Mouse (Mus musculus) ovary, postnatal 10 days (tissue): ENCODE data around the gene Ptprd.
"Not testable (repeated sequence)": the region's sequence is repeated elsewhere in the genome, so short reads cannot be mapped to it uniquely, and the experiment has no call there.

Experiments used
- DNase-seq: peaks from one replicate; pipeline ENCODE4 v3.0.0; 2022; ENCODE audit warnings: low spot score

Ptprd gene

GRCm38 (mm10) chr4:77889489-77889888 lies 322.3 kb downstream of the Ptprd start:
- no peak for DNase-seq

GRCm38 (mm10) chr4:77880213-77880612 lies 331.5 kb downstream of the Ptprd start:
- no peak for DNase-seq

GRCm38 (mm10) chr4:77861269-77861668 lies 350.5 kb downstream of the Ptprd start:
- DNase-seq: no peak

- not testable (repeated sequence) for DNase-seq
Observed at GRCm38 (mm10) chr4:77797391-77797790, 414.4 kb downstream of the Ptprd start.

GRCm38 (mm10) chr4:77777237-77777636 lies 434.5 kb downstream of the Ptprd start:
- no peak for DNase-seq

GRCm38 (mm10) chr4:77763790-77764189 lies 448.0 kb downstream of the Ptprd start:
- DNase-seq: no peak

GRCm38 (mm10) chr4:77743391-77743790 lies 468.4 kb downstream of the Ptprd start:
- no peak for DNase-seq

GRCm38 (mm10) chr4:77721908-77722307 lies 489.9 kb downstream of the Ptprd start:
- DNase-seq: no peak

- no peak for DNase-seq
Observed at GRCm38 (mm10) chr4:77717792-77718191, 494.0 kb downstream of the Ptprd start.

- DNase-seq: no peak
Observed at GRCm38 (mm10) chr4:77710231-77710630, 501.5 kb downstream of the Ptprd start.

GRCm38 (mm10) chr4:77698294-77698693 lies 513.5 kb downstream of the Ptprd start:
- no peak for DNase-seq

- no peak for DNase-seq
Observed at GRCm38 (mm10) chr4:77675798-77676197, 536.0 kb downstream of the Ptprd start.

GRCm38 (mm10) chr4:77664761-77665160 lies 547.0 kb downstream of the Ptprd start:
- DNase-seq: no peak

- DNase-seq: no peak
Observed at GRCm38 (mm10) chr4:77662309-77662708, 549.5 kb downstream of the Ptprd start.

GRCm38 (mm10) chr4:77655669-77656068 lies 556.1 kb downstream of the Ptprd start:
- no peak for DNase-seq

GRCm38 (mm10) chr4:77649615-77650325 lies 562.0 kb downstream of the Ptprd start:
- DNase-seq: no peak

- DNase-seq: no peak
Observed at GRCm38 (mm10) chr4:77648911-77649310, 562.9 kb downstream of the Ptprd start.

- DNase-seq: no peak
Observed at GRCm38 (mm10) chr4:77647451-77648137, 564.2 kb downstream of the Ptprd start.

- DNase-seq: no peak
Observed at GRCm38 (mm10) chr4:77644435-77644834, 567.3 kb downstream of the Ptprd start.

GRCm38 (mm10) chr4:77640022-77640421 lies 571.7 kb downstream of the Ptprd start:
- DNase-seq: no peak

GRCm38 (mm10) chr4:77613129-77613528 lies 598.6 kb downstream of the Ptprd start:
- DNase-seq: no peak

- DNase-seq: no peak
Observed at GRCm38 (mm10) chr4:77586624-77587023, 625.1 kb downstream of the Ptprd start.

- no peak for DNase-seq
Observed at GRCm38 (mm10) chr4:77586222-77586621, 625.5 kb downstream of the Ptprd start.
